ENCODE assay signal across 8 mouse cellular contexts in the genomic region with DNA sequence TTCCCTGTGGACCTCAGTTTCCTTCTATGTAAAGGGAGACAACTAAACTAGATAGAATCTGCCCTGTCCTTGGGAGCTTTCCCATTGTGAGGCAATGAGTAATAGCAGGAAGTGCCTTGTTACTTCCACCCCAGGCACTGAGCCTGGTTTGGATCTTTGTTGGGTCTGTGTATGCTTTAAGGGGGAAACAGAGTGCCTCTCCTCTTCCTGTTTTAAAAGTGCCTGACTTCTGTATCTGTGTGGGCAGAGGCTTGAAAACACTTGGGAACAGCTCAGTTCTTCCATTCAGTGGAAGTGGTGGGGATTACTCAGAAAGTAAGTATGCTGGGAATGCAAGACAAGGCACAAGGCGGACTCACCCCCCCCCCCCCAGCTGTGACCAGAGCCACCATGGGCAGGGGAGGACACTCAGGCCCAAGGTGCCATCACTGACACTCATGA. TPM values are rescaled to one million over a fixed set of nuclear protein-coding genes. Genes with fewer than 3 reads are reported as not detected.
A peak's percentile ranks its signal among the peaks of the same experiment; 100 is the strongest.
DNase-seq lines count a peak whose midpoint lies in the region; ATAC-seq and TF ChIP-seq lines count a peak whose summit lies in the region.

No protein-coding gene starts in this region.

- 0 out of 2 replicates have a peak overlapping the region, but pooled peaks have one; percentile 30 for H3K27ac ChIP-seq in hindbrain, embryonic 13.5 days
- no peak overlapping the region for H3K27ac ChIP-seq in hindbrain, embryonic 11.5 days (ENCODE audit: low read depth, low read length)
- no peak overlapping the region for H3K27ac ChIP-seq in cerebellum, adult 2 months (ENCODE audit: insufficient read depth, low read length)
- H3K27ac ChIP-seq in neural tube, embryonic 15.5 days (replicated peaks), result no peak overlapping the region

- H3K79me2 ChIP-seq in myocyte (ENCODE audit: control insufficient read depth, insufficient read depth), result peaks cover 15% of the 10 kb centered on the region

- no peak overlapping the region for H3ac ChIP-seq in myocyte (ENCODE audit: control insufficient read depth, insufficient read length)

- no peak overlapping the region for H3K4me2 ChIP-seq in hindbrain, embryonic 13.5 days
- H3K4me2 ChIP-seq in hindbrain, embryonic 11.5 days (replicated peaks; ENCODE audit: low read depth, low read length), result no peak overlapping the region
- H3K4me2 ChIP-seq in myocyte (ENCODE audit: low read depth), result peak overlapping the region; percentile 39
- H3K4me2 ChIP-seq in neural tube, embryonic 15.5 days, result no peak overlapping the region

- TF ChIP-seq CTCF in cerebellum, adult 2 months (IDR thresholded peaks at IDR 0.05; ENCODE audit: borderline replicate concordance, insufficient read depth, low read depth, low read length), result no peak

- H3K36me3 ChIP-seq in hindbrain, embryonic 13.5 days, result no peaks in the 10 kb centered on the region
- H3K36me3 ChIP-seq in hindbrain, embryonic 11.5 days (ENCODE audit: control insufficient read depth, insufficient read depth, low read length), result no peaks in the 10 kb centered on the region
- peaks cover 12% of the 10 kb centered on the region for H3K36me3 ChIP-seq in myocyte (ENCODE audit: control insufficient read depth, insufficient read depth)
- no peaks in the 10 kb centered on the region for H3K36me3 ChIP-seq in neural tube, embryonic 15.5 days

- TF ChIP-seq POLR2A in myocyte (IDR thresholded peaks at IDR 0.05; ENCODE audit: insufficient read length, low read depth), result no peak
- no peak for TF ChIP-seq POLR2A in cerebellum, adult 2 months (IDR thresholded peaks at IDR 0.05; ENCODE audit: borderline replicate concordance, insufficient read depth, low read length)

- no peak overlapping the region for H3K4me3 ChIP-seq in hindbrain, embryonic 13.5 days
- no peak overlapping the region for H3K4me3 ChIP-seq in hindbrain, embryonic 11.5 days (ENCODE audit: low read depth, low read length)
- no peak overlapping the region for H3K4me3 ChIP-seq in myocyte
- no peak overlapping the region for H3K4me3 ChIP-seq in cerebellum, adult 2 months (replicated peaks; ENCODE audit: insufficient read depth, low read depth, low read length)
- no peak overlapping the region for H3K4me3 ChIP-seq in neural tube, embryonic 15.5 days (replicated peaks)

- no peak overlapping the region for H3K9ac ChIP-seq in hindbrain, embryonic 13.5 days
- H3K9ac ChIP-seq in hindbrain, embryonic 11.5 days (ENCODE audit: low read depth, low read length), result no peak overlapping the region
- no peak overlapping the region for H3K9ac ChIP-seq in neural tube, embryonic 15.5 days (replicated peaks)

- WGBS in hindbrain, embryonic 13.5 days, result 67% methylated on average over 1 of the region's 1 CpGs
- WGBS in hindbrain, embryonic 11.5 days, result 89% methylated on average over 1 of the region's 1 CpGs
- WGBS in cerebellum, adult 2 months, result 86% methylated on average over 1 of the region's 1 CpGs
- 89% methylated on average over 1 of the region's 1 CpGs for WGBS in neural tube, embryonic 15.5 days

- H3K27me3 ChIP-seq in hindbrain, embryonic 13.5 days, result no peaks in the 10 kb centered on the region
- no peaks in the 10 kb centered on the region for H3K27me3 ChIP-seq in hindbrain, embryonic 11.5 days (ENCODE audit: control insufficient read depth, insufficient read depth, low read length)
- no peaks in the 10 kb centered on the region for H3K27me3 ChIP-seq in myocyte (ENCODE audit: control insufficient read depth, insufficient read depth, insufficient read length)
- H3K27me3 ChIP-seq in cerebellum, adult 2 months (ENCODE audit: control insufficient read depth, insufficient read depth, low read length), result no peaks in the 10 kb centered on the region
- no peaks in the 10 kb centered on the region for H3K27me3 ChIP-seq in neural tube, embryonic 15.5 days (replicated peaks)

- no peaks in the 10 kb centered on the region for H3K4me1 ChIP-seq in hindbrain, embryonic 13.5 days (replicated peaks)
- no peaks in the 10 kb centered on the region for H3K4me1 ChIP-seq in hindbrain, embryonic 11.5 days (replicated peaks; ENCODE audit: control insufficient read depth, insufficient read depth, low read length)
- H3K4me1 ChIP-seq in cerebellum, adult 2 months (ENCODE audit: control insufficient read depth, insufficient read depth, low read length), result peaks cover 18% of the 10 kb centered on the region
- H3K4me1 ChIP-seq in neural tube, embryonic 15.5 days, result peaks cover 4% of the 10 kb centered on the region; the same call in 1 of the 2 replicates

- no peak for ATAC-seq in hindbrain, embryonic 13.5 days (ENCODE audit: low FRiP score)
- ATAC-seq in hindbrain, embryonic 11.5 days (ENCODE audit: low FRiP score), result no peak
- no peak for ATAC-seq in neural tube, embryonic 15.5 days (ENCODE audit: low FRiP score)

- no peak for DNase-seq in hindbrain, embryonic 11.5 days (ENCODE audit: low spot score)
- peak; percentile 98 for DNase-seq in heart, adult 11 months
- DNase-seq in kidney, postnatal 14 days, result peak; percentile 68
- DNase-seq in cerebellum, adult 2 months, result no peak
- no peak for DNase-seq in frontal cortex, adult 2 months (ENCODE audit: extremely low spot score in 1 of 2, low spot score in 1 of 2)

- no peaks in the 10 kb centered on the region for H3K9me3 ChIP-seq in hindbrain, embryonic 13.5 days
- H3K9me3 ChIP-seq in hindbrain, embryonic 11.5 days (ENCODE audit: control insufficient read depth, low read length), result no peaks in the 10 kb centered on the region
- H3K9me3 ChIP-seq in neural tube, embryonic 15.5 days (replicated peaks), result no peaks in the 10 kb centered on the region

TF ChIP-seq in myocyte, 11 proteins besides CTCF, POLR2A, EP300 and RAD21:
- TF ChIP-seq TCF3 (IDR thresholded peaks at IDR 0.05; ENCODE audit: insufficient read length, low read depth) (no peak), MYOD1 (IDR thresholded peaks at IDR 0.05; ENCODE audit: control insufficient read depth in 1 of 3, insufficient read length in 2 of 3, low read depth in 2 of 3) (peak in 1 of 3 experiments; percentile 24), MYOG (IDR thresholded peaks at IDR 0.05; ENCODE audit: control insufficient read depth in 1 of 3, insufficient read depth in 1 of 3, insufficient read length in 2 of 3, low read depth in 2 of 3) (peak in 1 of 3 experiments; percentile 63)
TF ChIP-seq in myocyte: peak in this region for 2.

RNA-seq across cellular contexts. Expression of a gene that starts 25.8 kb away (rescaled TPM):
- 16.1 and 19.9 TPM in 2 replicates for polyA plus RNA-seq in hindbrain, embryonic 13.5 days (2015; fragmentation: Nextera tagmentation; extraction: Ambion mirVana)
- polyA plus RNA-seq in hindbrain, embryonic 11.5 days (2014; fragmentation: Nextera tagmentation; extraction: Ambion mirVana), result 13.6 and 18.3 TPM in 2 replicates
- 101 TPM for polyA plus RNA-seq in myocyte (2012; fragmentation: generic; extraction: Trizol)
- polyA plus RNA-seq in cerebellum, adult 2 months (2012; rRNA removed), result 13.2 and 14.3 TPM in 2 replicates
- 15.9 and 27.7 TPM in 2 replicates for polyA plus RNA-seq in neural tube, embryonic 15.5 days (2015; fragmentation: Nextera tagmentation; extraction: Ambion mirVana)
- polyA plus RNA-seq in frontal cortex, adult 2 months (2012; rRNA removed), result 10.9 and 11.8 TPM in 2 replicates

Comparison
In these comparisons a context has a peak if more than half of its experiments do, and no peak if none do; other contexts are left out.
1. DNase-seq: peak in heart, adult 11 months (single experiment) and kidney, postnatal 14 days (single experiment); none in hindbrain, embryonic 11.5 days (single experiment), cerebellum, adult 2 months (0 of 2) and frontal cortex, adult 2 months (0 of 2).